Mouse (Mus musculus) cerebellum, postnatal 14 days (tissue): ENCODE results near the gene Tmem254b.
"Not testable (repeated sequence)": the region's sequence is repeated elsewhere in the genome, so short reads cannot be mapped to it uniquely, and the experiment has no call there.

Experiments used
- DNase-seq, 2 experiments: peaks; one replicate each; pipeline ENCODE4 v3.0.0; 2021; ENCODE audit warnings: mixed read lengths in 2 of 2

Gene Tmem254b

GRCm38 (mm10) chr14:26206926-26207247 is at the start of gene Tmem254b:
TSS of gene Tmem254b (minus strand) at chr14:26207041.
- DNase-seq, result not testable (repeated sequence)

DNA sequence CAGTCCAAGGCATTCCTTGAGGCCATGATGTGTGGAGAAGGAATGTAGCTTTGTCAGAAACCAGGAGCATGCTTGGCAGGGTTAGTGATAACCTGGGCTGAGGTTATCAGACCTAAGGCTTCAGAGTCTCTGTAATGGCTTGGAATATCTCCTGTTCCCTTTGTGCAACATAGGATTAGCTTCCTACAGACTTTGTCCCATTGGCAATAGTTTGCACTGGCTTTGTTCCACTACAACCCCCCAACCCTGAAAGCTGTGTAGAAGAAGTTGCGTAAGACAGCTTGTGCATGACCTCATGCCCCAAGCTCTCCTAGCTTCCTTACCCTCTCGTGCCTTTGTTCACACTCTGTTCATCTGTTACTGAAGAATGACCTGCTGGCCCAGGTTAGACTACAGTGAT is 30.3 kb upstream of the Tmem254b start:
- not testable (repeated sequence) for DNase-seq

DNA sequence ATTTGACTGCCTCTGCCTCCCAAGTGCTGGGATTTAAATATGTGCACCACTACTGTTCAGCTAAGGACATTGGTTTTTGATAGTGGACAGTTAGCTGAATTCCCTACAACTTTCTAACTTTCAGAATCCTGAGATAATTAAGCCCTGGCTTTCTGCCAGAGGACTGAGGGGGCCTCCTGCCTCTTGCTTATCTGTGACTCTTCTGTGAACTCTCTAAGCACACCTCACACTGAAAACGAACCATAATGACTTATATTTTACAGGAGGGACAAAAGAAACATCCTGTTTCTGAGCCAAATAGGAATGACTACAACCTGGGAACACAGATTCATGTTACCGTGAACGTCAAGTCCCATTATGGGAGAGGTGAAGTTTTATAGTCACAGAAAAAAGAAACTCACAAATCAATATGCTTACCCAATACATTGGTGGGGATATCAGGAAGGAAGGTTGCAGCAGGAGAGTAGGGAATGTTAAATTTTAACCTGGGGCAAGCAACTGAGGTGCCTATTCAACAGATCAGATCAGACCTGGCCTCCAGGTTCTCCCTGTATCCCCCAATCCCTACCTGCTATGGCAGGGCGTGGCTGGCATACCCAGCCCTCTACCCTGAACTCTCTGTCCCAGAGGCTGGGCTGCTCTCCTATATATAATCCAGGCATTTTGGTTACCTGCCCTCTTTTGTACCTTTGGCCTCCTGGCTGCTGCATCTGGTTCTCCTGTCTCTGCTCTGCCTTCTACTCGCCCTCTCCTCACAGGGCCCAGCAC is 9.6 kb upstream of the Tmem254b start:
- DNase-seq, result not testable (repeated sequence)

- not testable (repeated sequence) for DNase-seq
Observed at GRCm38 (mm10) chr14:26206197-26206925, 480 bp downstream of the Tmem254b start.

DNA sequence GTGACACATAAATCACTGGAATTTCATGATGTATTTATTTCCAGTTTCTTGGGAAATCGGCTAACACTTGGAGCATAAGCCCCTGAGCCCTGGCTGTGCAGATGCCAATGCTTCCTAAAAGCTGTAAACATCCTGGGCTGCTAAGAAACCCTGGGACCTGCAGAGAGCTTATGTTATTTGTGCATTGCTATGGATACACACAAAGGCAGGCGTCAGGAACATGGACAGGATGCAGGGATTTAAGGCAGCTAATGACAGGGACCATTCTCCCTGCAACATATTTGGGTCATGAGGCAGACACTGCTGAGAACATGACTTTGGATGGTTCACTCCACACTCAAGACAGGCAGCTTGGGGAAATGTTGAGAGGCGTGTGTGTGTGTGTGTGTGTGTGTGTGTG is 9.0 kb downstream of the Tmem254b start:
- DNase-seq, result not testable (repeated sequence)

DNA sequence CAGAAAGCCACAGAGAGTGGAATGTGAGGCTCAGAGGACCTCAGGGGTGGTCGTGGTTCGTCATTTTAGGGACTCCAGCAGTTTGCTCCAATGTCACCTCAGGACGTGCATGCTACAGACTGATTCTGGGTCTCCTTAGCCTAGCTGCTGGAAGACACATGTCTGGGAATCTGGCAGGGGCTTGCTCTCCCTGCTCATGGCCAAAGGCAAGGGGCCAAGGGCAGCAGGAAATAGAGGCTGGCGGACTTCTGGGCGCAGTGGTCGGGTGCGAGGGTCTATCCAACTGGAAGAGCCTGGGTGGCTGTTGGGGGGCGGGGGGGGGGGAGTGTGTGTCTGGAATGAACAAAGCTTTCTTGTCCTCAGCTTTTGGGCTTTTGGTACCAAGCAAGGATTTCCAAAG is 18.5 kb downstream of the Tmem254b start:
- not testable (repeated sequence) for DNase-seq

DNA sequence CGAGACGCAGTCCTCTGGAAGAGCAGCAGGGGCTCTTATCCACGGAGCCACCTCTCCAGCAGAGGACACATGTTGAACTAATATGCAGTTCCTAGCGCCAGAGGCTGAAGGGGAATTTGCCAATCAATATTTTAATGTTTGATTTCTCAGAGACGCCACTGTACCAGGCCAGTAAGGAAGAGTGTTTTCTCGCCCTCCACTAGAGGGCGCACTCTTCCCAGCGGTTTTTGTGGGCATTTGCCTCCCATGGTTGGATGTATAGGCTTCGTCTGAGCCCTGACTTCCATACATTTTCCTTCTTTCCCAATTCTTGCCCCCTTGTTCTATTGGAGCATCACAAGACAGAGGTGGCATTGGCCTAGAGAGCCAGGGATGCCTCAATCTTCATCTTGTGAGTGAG is 20.2 kb downstream of the Tmem254b start:
- not testable (repeated sequence) for DNase-seq

GRCm38 (mm10) chr14:26182380-26182779 is 24.5 kb downstream of the Tmem254b start, which contains the start of gene Plac9b:
TSS of gene Plac9b (minus strand) at chr14:26182480.
- not testable (repeated sequence) for DNase-seq

DNA sequence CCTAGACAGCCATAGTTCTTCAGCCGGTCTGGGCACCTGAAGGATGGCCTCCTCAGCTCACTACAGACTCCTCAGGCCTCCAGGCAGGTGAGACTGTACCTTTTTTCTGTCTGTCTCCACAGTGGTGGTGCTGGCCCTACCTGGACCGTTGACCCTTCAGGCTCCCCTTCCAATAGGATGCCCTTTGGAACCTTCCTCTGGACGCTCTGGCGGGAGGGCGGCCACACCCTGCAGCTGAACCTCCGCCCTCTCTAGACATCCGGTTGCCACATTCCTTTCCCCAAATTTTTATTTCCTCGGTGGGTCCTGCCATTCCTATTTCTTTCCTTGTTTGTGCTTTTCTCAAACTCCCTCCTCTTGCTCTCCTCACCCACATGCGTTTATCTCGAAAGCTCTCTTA is 25.2 kb downstream of the Tmem254b start:
- DNase-seq, result not testable (repeated sequence)

DNA sequence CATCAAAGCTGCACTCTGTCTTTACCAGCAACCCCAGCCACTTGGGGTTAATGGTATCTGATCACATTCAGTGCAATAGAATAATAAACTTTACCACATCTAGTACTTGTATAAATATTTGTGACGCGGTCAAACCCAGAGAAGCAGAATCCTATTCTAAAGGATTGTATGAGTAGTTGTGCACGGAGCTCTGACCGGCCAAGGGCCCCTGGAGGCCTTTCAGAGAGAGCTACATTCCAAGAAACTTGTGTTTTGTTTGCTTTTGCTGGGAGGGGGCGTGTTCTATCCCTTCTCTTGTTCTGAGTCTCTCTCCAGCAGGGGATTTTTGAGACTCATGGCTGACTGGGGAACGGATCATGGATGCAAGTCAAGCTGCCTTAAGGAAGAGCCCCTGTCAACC is 31.8 kb downstream of the Tmem254b start:
- DNase-seq, result not testable (repeated sequence)

DNA sequence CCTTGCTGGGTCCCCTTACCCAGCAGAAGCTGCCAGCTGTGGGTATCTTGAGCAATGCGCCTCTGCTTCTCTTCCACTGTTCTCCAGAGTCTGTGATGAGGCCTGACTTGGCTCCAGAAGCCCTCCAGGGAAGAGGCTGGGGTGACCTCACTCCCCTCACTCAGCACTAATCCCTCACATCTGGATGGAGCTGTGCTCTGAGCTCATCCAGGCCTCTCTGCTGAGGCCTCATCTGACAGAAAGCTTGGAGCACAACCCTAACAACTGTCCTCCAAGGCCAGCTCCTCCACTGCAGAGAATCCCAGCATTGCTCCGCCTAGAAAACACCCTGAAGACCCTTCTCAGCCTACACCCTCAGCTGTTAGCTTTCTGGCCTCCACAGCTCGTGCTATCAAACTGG is 32.9 kb downstream of the Tmem254b start:
- DNase-seq, result not testable (repeated sequence)

DNA sequence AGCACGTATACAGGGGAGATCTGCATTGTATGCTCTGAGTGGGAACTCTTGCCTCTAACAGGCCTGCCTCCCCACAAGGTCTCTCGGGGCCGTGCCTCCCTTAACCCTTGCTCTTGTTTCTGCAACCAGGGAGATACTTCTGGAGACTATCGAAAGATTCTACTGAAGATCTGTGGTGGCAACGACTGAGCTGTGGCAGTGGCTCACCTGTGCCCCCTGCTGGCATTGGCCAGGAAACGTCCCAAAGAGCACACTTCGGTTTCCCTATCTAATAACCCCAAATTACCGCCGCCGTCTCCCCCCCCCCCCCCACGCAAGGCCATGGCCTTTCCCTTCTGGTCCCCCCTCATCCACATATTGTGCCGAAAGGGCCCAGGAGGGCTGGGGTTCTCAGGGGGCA is 41.6 kb downstream of the Tmem254b start:
- DNase-seq, result not testable (repeated sequence)

DNA sequence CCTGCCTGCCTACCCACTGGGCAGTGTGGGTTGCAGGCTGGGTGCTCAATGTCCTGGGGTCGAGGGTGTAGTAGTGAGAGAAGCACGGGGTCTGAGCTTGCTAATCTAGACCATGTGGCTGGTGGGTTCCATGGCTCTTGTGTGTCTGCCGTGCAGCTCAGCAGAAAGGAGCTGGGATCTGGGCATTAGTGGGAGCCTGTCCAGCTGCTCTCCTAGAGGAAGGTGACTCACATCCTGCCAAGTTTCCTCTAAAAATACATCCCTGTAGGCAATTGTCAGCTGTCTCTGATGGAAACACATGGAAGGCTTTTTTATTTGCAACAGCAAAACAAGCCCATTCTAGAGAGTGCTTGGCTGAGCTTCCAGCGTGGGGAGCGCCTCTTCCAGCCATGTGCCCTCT is 44.4 kb downstream of the Tmem254b start:
- DNase-seq, result not testable (repeated sequence)

- not testable (repeated sequence) for DNase-seq
Observed at GRCm38 (mm10) chr14:26161156-26161555, 45.7 kb downstream of the Tmem254b start.

GRCm38 (mm10) chr14:26156032-26156431 is 50.8 kb downstream of the Tmem254b start:
- DNase-seq, result not testable (repeated sequence)
